26 mouse cellular contexts compared by ENCODE assay signal in genomic region chr7:122313690-122314477, GRCm38 (mm10).
"Had no signal": no experiment of that assay in that cellular context is flagged by ENCODE, and none has a peak within 500 bp of the region (broad histone marks: within the 10 kb centered on the region; RNA-seq: fewer than 3 reads in every experiment).

No protein-coding gene starts in this region.

- ATAC-seq: hindbrain, embryonic 16.5 days; inflammation-experienced regulatory T-cells, adult 6 months; intestine, embryonic 15.5 days; intestine, postnatal 0 days; liver, embryonic 12.5 days had no signal

- H3K4me3 ChIP-seq: gastrocnemius, adult 2 months; heart, embryonic 10.5 days; heart, embryonic 12.5 days; hindbrain, embryonic 10.5 days; hindbrain, embryonic 12.5 days; intestine, embryonic 15.5 days; kidney, embryonic 15.5 days; layer of hippocampus, adult 2 months; left cerebral cortex, adult 2 months; limb, embryonic 10.5 days; limb, embryonic 12.5 days; liver, embryonic 12.5 days had no signal

- H3K9me3 ChIP-seq: heart, embryonic 10.5 days; heart, embryonic 12.5 days; hindbrain, embryonic 10.5 days; hindbrain, embryonic 12.5 days; intestine, embryonic 15.5 days; kidney, embryonic 15.5 days; limb, embryonic 10.5 days; limb, embryonic 12.5 days; liver, embryonic 12.5 days had no signal

- H3K4me1 ChIP-seq: heart, embryonic 10.5 days; intestine, embryonic 15.5 days had no signal

- H3K36me3 ChIP-seq: heart, embryonic 10.5 days; heart, embryonic 12.5 days; hindbrain, embryonic 10.5 days; hindbrain, embryonic 12.5 days; intestine, embryonic 15.5 days; kidney, embryonic 15.5 days; limb, embryonic 10.5 days; limb, embryonic 12.5 days; liver, embryonic 12.5 days had no signal

- H3K9ac ChIP-seq: heart, embryonic 12.5 days; hindbrain, embryonic 12.5 days; hindbrain, embryonic 14.5 days; intestine, embryonic 15.5 days; kidney, embryonic 15.5 days; limb, embryonic 12.5 days; liver, embryonic 12.5 days had no signal

- H3K27me3 ChIP-seq: heart, embryonic 12.5 days; hindbrain, embryonic 12.5 days; intestine, embryonic 15.5 days; kidney, embryonic 15.5 days; limb, embryonic 12.5 days; liver, embryonic 12.5 days had no signal

- DNase-seq: gastrocnemius, adult 2 months; gastrocnemius, postnatal 10 days; gastrocnemius, postnatal 25 days; heart, adult 18-20 months; heart, postnatal 10 days; heart, postnatal 4 days; kidney, adult 18-20 months; kidney, adult 9 months; kidney, postnatal 14 days; kidney, postnatal 36 days had no signal

- H3K4me2 ChIP-seq: heart, embryonic 12.5 days; hindbrain, embryonic 12.5 days; hindbrain, embryonic 14.5 days; intestine, embryonic 15.5 days; kidney, embryonic 15.5 days; limb, embryonic 12.5 days; liver, embryonic 12.5 days had no signal

- H3K27ac ChIP-seq: gastrocnemius, adult 2 months; heart, embryonic 10.5 days; hindbrain, embryonic 10.5 days; hindbrain, embryonic 12.5 days; hindbrain, embryonic 14.5 days; intestine, embryonic 15.5 days; kidney, embryonic 15.5 days; kidney, postnatal 0 days; layer of hippocampus, adult 2 months; left cerebral cortex, adult 2 months; limb, embryonic 10.5 days; limb, embryonic 12.5 days; liver, embryonic 12.5 days had no signal
